Mouse (Mus musculus): Measurements from ENCODE around the gene Ppl.

- TF ChIP-seq POLR2A (IDR thresholded peaks at IDR 0.05; ENCODE audit: low read depth, low read length) (no peak), CTCF (IDR thresholded peaks at IDR 0.05; ENCODE audit: extremely low read depth, insufficient read depth, insufficient read length, insufficient replicate concordance) (no peak)
These were observed 36.6 kb upstream of the Ppl start for GRCm38 (mm10) chr16:5168829-5169228.

All from spleen, adult 2 months (tissue).